Mouse (Mus musculus) telencephalon, adult 2 months (tissue): ENCODE measurements around the gene Pex11b.
"Not testable (repeated sequence)": the region's sequence is repeated elsewhere in the genome, so short reads cannot be mapped to it uniquely, and the experiment has no call there.

Experiments
- DNase-seq: peaks from one replicate; pipeline ENCODE4 v3.0.0-alpha.2; 2011; ENCODE audit warnings: low read depth, low spot score

Gene Pex11b

DNA sequence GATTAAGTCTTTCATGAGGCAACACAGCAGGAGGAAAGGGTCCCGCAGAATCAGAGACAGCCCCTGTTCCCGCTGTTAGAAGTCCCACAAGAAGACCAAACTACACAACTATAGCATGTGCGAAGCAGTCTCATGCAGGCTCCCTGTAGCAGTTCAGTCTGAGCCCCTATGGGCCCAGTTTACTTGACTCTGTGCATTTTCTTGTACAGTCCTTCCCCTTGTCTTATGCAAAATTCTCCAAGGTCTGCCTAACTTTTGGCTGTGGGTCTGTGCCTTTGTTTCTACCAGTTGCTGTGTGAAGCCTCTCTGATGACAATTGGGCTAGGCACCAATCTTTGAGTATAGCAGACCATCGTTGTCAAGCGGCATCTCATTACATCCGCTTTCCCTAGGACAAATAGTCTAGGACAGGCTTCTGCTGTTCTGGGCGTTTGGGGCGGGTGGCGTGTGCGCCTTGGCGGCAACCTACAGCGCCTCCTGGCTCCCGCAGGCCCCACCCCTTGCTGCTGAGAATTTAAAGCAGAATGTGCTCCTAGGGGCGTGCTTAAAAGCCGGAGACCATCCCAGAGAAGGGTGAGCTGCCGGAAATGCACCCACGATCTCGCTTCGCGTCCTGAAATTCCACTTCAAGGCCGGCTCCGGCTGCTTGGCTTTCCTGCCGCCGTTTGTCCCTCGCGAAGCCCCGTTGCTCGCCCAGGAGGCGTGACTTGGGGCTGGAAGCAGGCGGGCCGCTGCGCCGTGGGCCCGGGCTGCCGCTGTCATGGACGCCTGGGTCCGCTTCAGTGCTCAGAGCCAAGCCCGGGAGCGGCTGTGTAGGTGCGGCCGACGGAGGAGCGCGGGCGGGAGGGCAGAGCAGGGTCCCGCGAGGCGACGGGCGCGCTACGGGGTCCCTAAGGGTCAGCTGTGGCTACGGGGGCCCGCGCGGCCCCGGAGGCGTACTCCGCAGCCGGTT lies at the start of gene Pex11b, which contains the start of gene Gm42957:
Pex11b (plus strand) TSS at position 449 of the 952 bp plus-strand sequence.
Gm42957 (plus strand) TSS at position 547 of the 952 bp plus-strand sequence.
- peak; percentile 86 for DNase-seq

DNA sequence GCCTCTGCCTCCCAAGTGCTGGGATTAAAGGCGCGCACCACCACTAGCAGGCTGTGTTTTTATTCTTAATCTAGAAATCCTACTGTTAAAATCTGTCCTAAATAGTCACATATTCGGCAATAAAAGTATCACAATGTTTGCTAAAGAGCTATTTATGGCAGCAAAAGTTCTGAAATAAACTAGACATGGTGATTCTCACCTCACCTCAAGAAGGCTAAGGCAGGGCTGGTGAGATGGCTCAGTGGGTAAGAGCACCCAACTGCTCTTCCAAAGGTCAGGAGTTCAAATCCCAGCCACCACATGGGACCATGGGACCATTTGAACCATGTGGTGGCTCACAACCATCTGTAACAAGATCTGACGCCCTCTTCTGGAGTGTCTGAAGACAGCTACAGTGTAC lies 44.5 kb upstream of the Pex11b start:
- DNase-seq, result no peak

DNA sequence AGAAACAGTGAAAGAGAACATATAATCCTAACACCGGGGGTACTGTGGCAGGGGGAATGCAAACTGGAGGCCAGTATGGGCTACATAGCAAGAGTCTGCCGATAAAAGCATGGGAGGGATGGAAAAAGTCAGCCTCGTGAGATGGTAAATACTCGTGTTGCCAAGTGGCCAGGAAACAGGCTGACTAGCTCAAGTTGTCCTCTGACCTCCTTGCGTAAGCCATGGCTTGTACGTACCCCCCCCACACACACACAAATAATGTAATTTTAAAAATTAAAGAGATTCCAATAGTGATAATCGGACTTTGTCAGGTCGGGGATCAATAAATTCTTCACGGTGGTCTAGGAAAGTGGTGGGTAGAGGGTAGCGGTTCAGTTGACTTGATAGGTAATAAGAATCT lies 41.8 kb upstream of the Pex11b start:
- DNase-seq, result no peak

DNA sequence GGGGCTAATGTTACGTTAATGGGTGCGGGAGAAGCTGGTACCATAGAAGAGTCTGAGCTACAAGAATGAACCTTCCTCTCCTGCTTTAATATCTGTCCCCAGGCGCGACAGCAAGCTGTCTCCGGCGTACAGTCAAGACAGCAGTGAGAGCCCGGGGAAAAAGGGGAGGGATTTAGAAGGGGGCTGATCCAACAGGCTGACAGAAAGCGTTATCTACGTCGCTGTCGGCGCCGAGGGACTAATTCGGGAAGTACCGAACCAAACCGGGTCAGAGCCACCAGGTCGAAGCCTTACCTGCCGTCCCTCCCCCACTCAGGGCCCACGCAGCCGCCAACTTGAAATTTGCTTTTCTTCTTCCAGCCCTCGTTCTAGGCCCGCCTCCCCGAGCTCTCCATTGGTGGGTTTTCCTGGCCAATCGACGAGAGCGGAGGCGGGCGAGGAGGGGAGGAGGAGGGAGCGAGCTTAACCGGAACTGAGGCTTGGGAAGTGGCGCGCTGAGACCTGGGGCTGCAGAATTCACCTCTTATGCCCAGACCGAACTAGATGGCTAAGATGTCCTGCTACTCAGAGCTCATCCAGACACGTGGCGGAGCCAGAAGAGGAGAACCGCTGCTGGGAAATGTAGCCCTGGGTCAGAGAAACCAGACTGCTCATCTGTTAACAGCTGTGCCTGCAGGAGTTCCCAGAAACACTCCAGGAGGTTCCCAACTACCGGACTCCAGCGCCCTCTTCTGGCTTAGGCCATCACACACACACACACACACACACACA lies 41.2 kb upstream of the Pex11b start, which contains the start of gene Polr3gl:
Polr3gl (minus strand) TSS at position 392 of the 771 bp plus-strand sequence.
- DNase-seq, result peak; percentile 93

DNA sequence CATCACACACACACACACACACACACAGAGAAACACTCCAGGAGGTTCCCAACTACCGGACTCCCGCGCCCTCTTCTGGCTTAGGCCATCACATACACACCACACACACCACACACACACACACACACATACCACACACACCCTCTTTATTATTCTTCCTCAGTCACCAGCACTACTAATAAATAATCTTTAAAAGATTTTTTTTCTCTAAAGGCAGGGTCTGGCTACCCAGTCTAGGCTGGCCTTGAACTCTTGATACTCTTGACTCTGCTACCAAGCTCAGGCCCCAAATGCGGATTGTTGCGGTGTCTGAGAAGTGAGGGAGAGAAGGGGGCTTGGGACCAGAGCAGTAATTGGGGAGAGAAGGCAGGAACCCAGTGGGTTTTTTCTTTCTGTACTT lies 40.3 kb upstream of the Pex11b start:
- no peak for DNase-seq

DNA sequence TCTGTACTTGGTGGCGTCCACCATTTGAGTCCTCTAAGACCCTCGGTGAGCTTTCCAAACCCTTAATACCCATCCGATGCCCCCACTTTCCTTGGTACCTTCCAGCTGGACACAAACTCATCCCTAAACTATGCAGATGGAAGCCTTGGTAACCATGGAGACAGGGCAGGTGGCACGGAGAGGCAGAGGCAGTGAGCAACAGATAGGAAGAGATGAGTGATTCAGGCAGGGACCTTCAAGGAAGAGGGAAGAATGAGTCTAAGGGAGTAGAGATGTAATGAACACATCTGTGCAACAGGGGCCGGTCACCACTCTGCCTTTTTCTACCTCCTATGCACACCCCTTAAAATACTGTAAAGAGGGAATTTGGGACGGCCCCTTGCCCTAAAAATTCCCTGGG lies 39.5 kb upstream of the Pex11b start:
- no peak for DNase-seq

DNA sequence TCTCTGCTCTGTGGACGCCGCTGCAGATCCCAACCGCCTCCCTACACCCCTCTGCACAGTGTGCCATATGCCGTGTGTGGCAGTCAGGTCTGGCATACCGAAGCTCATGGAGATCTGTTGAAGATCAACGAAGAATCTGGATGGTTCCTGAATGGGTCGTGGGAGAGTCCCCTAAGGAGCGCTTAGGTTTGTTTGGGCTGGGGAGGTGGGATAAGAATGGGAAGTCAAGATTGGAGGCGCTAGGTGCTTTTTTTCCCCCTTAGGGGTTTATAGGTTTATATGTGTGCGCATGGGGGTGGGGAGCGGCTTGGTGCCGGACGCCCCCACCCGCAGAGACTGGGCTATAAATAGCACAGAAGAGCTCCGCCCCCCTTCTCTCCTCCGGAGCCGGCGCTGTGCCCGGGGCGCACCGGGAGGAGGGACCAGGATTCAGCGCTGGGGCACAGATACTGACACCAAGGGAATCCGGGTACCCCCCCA lies 38.9 kb upstream of the Pex11b start, which contains the start of gene Ankrd34a:
Ankrd34a (plus strand) TSS at position 409 of the 480 bp plus-strand sequence.
- no peak for DNase-seq

DNA sequence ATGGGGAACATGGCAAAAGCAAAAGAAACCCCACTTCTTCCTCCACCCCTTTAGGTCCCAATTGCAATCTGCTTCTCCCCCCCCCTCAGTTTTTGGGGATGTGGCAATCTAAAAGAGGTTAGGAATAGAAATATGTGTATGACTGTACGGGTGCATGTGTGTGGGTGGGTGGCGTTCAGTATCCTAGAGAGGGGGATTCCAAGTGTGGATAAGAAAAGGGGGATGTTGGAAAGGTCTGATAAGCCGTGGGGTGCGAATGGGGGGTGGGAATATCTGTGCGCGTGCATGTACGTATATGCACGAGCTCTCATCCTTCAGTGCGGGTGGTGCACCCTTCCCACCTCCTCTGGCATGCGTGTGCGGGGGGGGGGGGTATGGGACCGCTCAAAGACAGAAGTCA lies 38.3 kb upstream of the Pex11b start:
- DNase-seq, result no peak

DNA sequence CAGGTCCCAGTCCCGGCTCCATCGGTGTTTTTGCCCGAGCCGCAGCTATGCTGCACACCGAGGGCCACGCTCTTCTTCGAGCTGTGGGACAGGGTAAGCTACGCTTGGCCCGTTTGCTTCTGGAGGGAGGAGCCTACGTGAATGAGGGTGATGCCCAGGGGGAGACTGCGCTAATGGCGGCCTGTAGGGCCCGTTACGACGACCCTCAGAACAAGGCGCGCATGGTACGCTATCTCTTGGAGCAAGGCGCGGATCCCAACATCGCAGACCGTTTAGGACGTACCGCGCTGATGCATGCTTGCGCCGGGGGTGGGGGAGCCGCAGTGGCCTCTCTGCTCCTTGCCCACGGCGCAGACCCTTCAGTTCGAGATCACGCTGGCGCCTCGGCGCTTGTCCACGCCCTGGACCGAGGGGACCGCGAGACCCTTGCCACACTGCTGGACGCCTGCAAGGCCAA lies 37.7 kb upstream of the Pex11b start:
- DNase-seq, result no peak

DNA sequence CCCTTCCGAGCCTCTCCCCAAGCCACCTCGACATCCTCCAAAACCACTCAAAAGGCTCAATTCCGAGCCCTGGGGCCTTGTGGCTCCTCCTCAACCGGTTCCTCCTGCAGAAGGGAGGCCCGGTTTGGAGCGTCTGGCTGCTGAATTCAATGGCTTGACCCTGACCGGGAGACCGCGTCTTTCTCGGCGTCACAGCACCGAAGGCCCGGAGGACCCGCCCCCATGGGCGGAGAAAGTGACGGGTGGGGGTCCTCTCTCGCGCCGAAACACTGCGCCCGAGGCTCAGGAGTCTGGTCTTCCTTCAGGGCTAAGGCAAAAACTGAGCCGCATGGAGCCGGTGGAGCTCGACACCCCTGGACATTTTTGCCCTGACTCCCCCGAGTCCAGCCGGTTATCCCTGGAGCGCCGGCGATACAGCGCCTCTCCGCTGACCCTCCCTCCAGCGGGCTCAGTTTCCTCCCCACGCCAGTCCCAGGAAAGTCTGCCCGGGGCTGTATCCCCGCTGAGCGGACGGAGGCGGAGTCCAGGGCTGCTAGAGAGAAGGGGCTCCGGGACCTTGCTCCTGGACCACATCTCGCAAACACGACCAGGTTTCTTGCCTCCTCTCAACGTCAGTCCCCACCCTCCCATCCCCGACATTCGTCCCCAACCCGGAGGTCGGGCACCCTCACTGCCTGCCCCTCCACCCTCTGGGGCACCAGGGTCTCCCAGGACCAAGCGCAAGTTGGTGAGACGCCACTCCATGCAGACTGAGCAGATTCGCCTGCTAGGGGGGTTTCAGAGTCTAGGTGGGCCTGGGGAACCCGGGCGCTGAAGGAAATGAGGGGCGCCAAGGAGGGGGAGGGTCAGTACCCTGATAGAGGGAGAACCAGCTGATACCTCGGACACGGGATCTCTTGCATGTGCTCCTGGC lies 36.8 kb upstream of the Pex11b start:
- DNase-seq, result no peak

DNA sequence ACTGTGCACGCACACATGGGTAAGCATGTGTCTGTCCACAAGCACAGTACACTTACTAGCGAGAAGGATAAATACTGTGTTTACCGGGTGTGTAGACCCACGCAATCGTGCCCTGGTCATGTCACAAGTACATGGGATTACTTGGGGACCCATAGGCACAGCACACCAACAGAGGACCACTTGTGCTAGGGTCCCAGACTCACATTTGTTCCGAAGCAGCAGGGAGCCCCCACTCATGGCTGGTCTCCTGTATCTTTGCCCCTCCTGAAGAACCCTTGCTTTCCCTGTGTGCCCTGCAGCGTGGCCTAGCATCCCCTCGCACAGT lies 36.1 kb upstream of the Pex11b start:
- no peak for DNase-seq

DNA sequence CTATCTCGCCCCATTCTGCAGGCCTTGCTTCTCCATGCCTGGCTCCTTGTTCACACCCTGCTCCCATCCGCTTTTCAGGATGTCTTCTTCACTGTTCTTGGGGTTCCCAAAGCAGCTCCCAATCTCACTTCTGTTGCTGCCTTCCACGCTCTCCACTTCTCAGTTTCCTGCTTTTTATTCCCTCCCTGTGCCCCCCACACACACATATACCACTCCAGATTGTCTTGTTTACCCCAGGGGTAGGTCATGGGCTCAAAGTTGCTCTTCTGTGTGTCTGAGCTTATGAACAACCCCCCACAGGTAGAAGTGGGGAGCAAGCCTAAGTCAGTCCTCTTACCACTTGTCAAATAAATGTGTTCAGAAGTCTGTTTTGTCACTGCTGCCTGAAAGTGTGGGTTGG lies 35.8 kb upstream of the Pex11b start:
- no peak for DNase-seq

DNA sequence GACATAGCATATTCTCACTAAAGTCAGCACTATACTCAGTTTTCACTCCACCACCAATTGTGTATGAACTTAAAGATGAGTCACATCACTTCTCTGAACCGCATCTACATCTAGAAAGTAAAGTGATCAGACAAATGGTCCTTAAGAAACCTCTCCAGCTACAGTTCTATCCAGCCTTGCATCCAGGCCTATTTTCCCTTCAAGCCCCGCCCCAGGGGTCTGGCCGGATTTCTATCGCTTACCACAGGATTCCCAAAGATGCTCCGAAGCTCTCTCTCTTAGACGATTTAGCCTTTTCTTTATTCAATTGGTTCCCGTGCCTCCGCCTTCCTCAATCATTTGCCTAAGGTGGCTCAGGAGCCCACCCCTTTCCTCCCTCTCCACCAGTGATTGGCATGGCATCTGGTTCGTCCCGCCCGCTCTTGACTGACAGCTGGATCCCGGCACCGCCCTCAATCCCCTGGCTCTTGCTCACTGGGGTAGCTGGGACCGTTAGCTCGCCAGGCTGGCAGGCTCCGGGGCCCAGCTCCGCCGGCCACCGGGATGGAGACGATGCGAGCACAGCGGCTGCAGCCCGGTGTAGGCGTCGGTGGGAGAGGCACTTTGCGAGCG lies 34.4 kb upstream of the Pex11b start, which contains the start of gene Lix1l:
Lix1l (plus strand) TSS at position 511 of the 612 bp plus-strand sequence.
- peak; percentile 98 for DNase-seq

DNA sequence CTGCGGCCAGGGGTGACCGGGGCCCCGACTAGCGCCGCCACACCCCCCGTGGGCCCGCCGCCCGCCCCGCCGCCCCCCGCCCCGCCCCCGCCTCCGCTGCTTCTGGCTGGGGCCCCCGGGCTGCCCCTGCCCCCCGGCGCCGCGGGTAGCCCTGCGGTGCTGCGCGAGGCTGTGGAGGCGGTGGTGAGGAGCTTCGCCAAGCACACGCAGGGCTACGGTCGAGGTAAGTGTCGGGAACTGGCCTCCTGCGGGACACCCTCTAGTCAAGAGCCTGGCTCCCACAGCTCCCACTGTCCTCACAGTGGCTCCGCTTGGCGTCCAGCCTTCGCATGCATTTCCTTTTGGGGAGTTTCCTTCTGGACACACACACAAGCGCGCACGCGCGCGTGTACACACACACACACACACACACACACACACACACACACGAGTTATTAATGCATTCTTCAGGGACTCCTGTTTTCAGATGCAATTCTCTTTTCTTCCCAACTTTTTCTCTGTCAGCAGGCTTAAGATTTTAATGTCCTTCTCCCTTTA lies 33.9 kb upstream of the Pex11b start:
- DNase-seq, result no peak

DNA sequence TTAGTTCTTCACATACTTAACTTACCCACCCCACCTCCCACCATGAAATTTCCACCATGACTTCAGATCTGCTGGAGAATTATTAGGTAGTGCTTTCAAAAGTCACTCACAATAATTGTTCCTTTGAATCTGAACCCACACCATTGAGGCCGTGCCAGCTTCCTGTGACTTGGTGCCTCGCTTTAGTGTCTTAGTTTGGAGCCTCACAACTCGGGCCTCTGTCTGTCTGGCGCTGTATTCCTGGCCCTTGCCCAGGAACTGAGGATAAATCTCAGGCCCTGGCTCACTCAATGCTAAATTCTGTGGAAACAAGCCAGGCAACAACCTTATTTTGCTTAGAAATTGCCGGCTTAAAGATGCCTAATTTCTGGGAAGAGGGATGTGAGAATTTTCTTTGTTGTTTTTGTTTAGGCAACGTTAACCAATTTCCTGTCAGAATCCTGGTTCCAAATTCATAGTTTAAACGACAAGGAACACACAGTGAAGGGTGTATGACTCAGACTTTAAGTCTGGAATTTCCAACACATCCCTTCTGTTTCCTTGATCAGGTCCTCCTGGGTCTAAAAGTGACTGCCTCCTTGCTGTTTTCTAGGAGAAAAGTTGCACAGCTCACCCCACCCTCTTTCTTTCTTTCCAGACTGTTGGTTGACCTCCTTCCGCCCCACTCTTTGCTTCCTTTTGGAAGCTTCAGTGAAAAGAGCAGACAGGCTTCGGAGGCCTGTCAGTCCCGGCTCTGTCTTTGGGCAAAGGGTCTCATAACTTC lies 33.1 kb upstream of the Pex11b start:
- DNase-seq, result no peak

DNA sequence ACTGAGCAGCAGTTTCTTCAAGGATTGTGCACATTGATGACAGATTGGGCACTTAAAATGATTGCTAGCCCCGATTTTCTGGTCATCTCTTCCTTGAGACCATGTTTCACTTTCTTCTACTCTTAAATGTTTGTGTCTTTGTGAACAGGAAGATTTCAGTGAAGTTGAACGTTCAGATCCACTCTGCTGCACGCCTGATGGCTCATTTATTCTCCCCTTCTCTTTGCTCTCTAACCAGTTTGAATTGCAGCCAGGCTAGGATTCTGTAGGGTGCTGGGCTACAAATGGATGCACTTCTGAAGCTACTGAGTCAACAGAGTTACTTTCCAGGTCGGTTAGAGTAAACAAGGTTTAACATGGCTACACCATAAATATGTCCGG lies 32.5 kb upstream of the Pex11b start:
- no peak for DNase-seq

DNA sequence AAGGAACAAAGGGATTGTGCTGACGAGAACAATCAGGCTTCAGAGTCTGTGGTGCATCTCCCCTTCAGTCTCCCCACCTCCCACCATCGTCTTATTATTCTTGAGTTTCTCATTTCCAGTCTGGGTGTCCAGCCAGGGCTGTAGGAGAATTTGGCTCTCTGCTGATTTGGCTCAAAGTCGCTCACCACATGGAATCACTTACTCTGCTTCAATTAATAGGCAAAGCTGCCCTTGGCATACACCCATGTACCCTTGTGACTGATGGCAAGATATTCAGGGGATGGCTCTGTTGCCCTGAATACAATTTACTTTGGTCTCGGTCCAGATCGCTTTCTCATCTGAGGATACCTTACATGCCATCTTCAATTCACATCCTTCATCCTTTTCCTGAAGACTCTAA lies 31.9 kb upstream of the Pex11b start:
- DNase-seq, result no peak

DNA sequence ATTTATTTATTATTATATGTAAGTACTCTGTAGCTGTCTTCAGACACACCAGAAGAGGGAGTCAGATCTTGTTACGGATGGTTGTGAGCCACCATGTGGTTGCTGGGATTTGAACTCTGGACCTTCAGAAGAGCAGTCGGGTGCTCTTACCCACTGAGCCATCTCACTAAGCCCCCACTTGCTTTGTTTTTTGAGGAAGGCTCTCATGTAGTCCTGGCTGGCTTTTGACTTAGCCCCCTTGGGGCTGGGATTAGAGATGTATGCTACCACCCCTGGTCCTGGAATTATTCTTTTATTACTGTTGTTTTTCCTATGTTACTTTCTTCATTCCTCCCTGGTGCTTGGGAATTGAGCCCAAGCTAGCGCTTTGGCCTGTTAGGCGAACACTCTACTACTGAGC lies 29.2 kb upstream of the Pex11b start:
- not testable (repeated sequence) for DNase-seq

DNA sequence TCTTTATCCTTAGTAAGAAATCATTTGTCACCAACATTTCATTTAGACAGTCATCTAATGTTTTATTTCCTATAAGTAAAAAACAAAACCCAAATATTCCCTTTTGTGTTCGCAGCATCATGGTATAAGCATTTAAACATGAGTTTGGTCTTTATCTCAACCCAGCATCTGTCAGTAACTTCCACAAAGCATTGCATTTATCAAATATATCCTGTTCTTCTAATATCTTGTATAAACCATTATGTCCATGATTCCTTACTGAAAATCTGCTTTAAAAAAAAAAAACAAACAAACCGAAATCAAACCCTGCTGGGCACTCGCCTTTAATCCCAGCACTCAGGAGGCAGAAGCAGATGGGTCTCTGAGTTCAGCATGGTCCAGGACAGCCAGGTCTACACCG lies 28.6 kb upstream of the Pex11b start:
- no peak for DNase-seq

DNA sequence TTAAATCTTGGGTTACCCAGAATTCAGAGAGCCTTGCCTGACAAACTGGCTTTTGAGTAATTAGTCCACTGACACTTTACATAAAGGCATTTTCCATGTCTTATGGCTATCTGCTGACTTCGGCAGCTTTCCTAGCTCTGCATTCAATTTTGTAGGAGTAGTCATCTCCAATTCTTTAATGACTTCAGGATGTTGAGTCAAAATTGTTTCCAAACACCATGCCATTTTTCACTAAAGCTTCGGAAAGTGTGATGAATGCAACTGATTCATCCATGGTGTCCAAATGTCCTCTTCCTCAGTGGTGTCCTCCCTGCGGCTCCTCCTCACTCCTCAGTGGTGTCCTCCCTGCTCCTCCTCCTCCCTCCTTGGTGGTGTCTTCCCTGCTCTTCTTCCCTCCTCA lies 17.2 kb upstream of the Pex11b start:
- no peak for DNase-seq
